In the genomic region with DNA sequence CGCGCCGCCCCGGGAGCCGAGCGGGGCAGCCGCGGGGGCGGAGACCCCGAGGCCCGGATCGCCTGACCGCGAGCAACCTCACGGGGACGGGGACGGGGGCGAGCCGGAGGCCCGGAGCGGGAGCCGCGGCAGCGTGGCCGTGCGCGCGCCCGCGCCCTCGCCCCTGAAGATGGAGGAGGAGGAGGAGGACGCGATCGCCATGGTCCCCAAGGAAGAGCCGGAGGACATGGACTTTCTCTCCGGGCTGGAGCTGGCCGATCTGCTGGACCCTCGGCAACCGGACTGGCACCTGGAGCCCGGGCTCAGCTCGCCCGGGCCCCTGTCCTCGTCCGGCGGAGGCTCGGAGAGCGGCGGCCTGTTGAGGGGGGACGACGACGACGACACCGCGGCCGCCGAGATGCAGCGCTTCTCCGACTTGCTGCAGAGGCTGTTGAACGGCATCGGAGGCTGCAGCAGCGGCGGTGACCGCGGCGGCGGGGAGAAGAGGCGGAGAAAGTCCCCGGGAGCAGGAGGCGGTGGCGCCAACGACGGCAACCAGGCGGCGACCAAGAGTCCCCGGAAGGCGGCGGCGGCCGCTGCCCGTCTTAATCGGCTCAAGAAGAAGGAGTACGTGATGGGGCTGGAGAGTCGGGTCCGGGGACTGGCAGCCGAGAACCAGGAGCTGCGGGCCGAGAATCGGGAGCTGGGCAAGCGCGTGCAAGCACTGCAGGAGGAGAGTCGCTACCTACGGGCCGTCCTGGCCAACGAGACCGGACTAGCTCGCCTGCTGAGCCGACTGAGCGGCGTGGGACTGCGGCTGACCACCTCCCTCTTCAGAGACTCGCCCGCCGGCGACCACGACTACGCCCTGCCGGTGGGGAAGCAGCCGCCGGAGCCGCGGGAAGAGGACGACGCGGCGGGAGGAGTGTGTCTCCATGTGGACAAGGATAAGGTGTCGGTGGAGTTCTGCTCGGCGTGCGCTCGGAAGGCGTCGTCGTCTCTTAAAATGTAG, we compare ENCODE assay signal across 1 mouse cellular context.
TF ChIP-seq lines count a peak whose summit lies in the region.

No protein-coding gene starts in this region.

TF ChIP-seq in CH12.LX, 34 proteins besides CTCF, POLR2A, EP300 and RAD21:
- TF ChIP-seq MXI1 (IDR thresholded peaks at IDR 0.05; ENCODE audit: low read depth, low read length) (0 out of 2 replicates have a peak, but pooled peaks have one; percentile 2), ELF1 (IDR thresholded peaks at IDR 0.05; ENCODE audit: low read depth, low read length) (peak; percentile 11; the same call in 1 of the 2 replicates), UBTF (IDR thresholded peaks at IDR 0.05; ENCODE audit: low read depth, low read length) (peak; percentile 84), JUND (conservative IDR thresholded peaks at IDR 0.05; ENCODE audit: low read depth, low read length) (no peak)
